Mouse (Mus musculus) layer of hippocampus, adult 2 months (tissue): ENCODE data around the gene Ano1. TPM values are rescaled to one million over a fixed set of nuclear protein-coding genes. Genes with fewer than 3 reads are reported as not detected.
A peak's percentile ranks its signal among the peaks of the same experiment; 100 is the strongest.

Source experiments
- DNase-seq, 2 experiments: peaks; one replicate each; pipeline ENCODE4 v3.0.0; 2022; ENCODE audit warnings: low spot score in 2 of 2
- H3K27ac ChIP-seq: fragments of 200-600 bp; 2 replicates; pipeline ENCODE4 v1.8.1; 2022
- H3K4me3 ChIP-seq: fragments of 200-600 bp; 2 replicates; pipeline ENCODE4 v1.8.1; 2022; ENCODE audit warnings: mild to moderate bottlenecking
- CTCF ChIP-seq: fragments of 200-600 bp; conservative IDR thresholded peaks from 2 replicates; pipeline ENCODE4 v1.8.1; 2022; ENCODE audit warnings: antibody characterized with exemption, mild to moderate bottlenecking, moderate library complexity
- total RNA-seq, 2 experiments: library from RNA; stranded (reverse); gene quantifications; 2 replicates each; pipeline ENCODE4 v1.2.3; 2021

The Ano1 gene
- total RNA-seq, 2 experiments from 2014 or later: 2.7 to 3.5 TPM

GRCm38 (mm10) chr7:144604291-144604690 is 147.5 kb downstream of the Ano1 start:
- TF ChIP-seq CTCF: no peak
- DNase-seq: no peak
- Histone ChIP-seq H3K27ac (no peak overlapping the region), H3K4me3 (no peak overlapping the region)

GRCm38 (mm10) chr7:144600333-144600900 is 151.4 kb downstream of the Ano1 start:
- Histone ChIP-seq H3K4me3 (no peak overlapping the region), H3K27ac (no peak overlapping the region)
- no peak for DNase-seq
- TF ChIP-seq CTCF: no peak

GRCm38 (mm10) chr7:144589508-144589907 is 162.3 kb downstream of the Ano1 start:
- DNase-seq: no peak
- TF ChIP-seq CTCF: peak; percentile 66
- Histone ChIP-seq H3K4me3 (no peak overlapping the region), H3K27ac (no peak overlapping the region)

GRCm38 (mm10) chr7:144587291-144587690 is 164.5 kb downstream of the Ano1 start:
- Histone ChIP-seq H3K27ac (no peak overlapping the region), H3K4me3 (no peak overlapping the region)
- peak; percentile 91 for TF ChIP-seq CTCF
- DNase-seq: peak; percentile 37 to 75

GRCm38 (mm10) chr7:144585648-144586047 is 166.1 kb downstream of the Ano1 start:
- peak; percentile 96 for TF ChIP-seq CTCF
- peak; percentile 45 to 78 for DNase-seq
- Histone ChIP-seq H3K27ac (no peak overlapping the region), H3K4me3 (no peak overlapping the region)

- H3K27ac ChIP-seq: no peak overlapping the region
- peak; percentile 70 for TF ChIP-seq CTCF
- DNase-seq: peak in 1 of 2 experiments; percentile 54
- no peak overlapping the region for H3K4me3 ChIP-seq
These were observed 168.2 kb downstream of the Ano1 start for GRCm38 (mm10) chr7:144583619-144584018.

- no peak for TF ChIP-seq CTCF
- Histone ChIP-seq H3K27ac (peak within 1 kb of the TSS; percentile 90), H3K4me3 (peak within 1 kb of the TSS; percentile 88)
- peak; percentile 91 to 96 for DNase-seq
These were observed 169.3 kb downstream of the Ano1 start, which contains the start of gene Fadd for GRCm38 (mm10) chr7:144582284-144582980. Fadd (minus strand) TSS chr7:144582463.

GRCm38 (mm10) chr7:144581559-144582283 is 170.1 kb downstream of the Ano1 start:
- Histone ChIP-seq H3K27ac (peak overlapping the region; percentile 90), H3K4me3 (peak overlapping the region; percentile 88)
- TF ChIP-seq CTCF: peak; percentile 76
- peak; percentile 35 to 40 for DNase-seq

- peak; percentile 46 to 49 for DNase-seq
- Histone ChIP-seq H3K4me3 (no peak overlapping the region), H3K27ac (peak overlapping the region; percentile 69)
- TF ChIP-seq CTCF: no peak
These were observed 173.9 kb downstream of the Ano1 start for GRCm38 (mm10) chr7:144577876-144578275.

GRCm38 (mm10) chr7:144572234-144572633 is 179.5 kb downstream of the Ano1 start:
- Histone ChIP-seq H3K27ac (no peak overlapping the region), H3K4me3 (no peak overlapping the region)
- no peak for TF ChIP-seq CTCF
- DNase-seq: no peak

- no peak for TF ChIP-seq CTCF
- no peak overlapping the region for H3K4me3 ChIP-seq
- DNase-seq: no peak
- H3K27ac ChIP-seq: no peak overlapping the region
These were observed 180.2 kb downstream of the Ano1 start for GRCm38 (mm10) chr7:144571598-144571997.

GRCm38 (mm10) chr7:144569428-144569827 is 182.3 kb downstream of the Ano1 start:
- Histone ChIP-seq H3K27ac (no peak overlapping the region), H3K4me3 (no peak overlapping the region)
- TF ChIP-seq CTCF: no peak
- DNase-seq: peak in 1 of 2 experiments; percentile 34

- H3K4me3 ChIP-seq: no peak overlapping the region
- TF ChIP-seq CTCF: no peak
- H3K27ac ChIP-seq: no peak overlapping the region
- DNase-seq: no peak
These were observed 183.7 kb downstream of the Ano1 start for GRCm38 (mm10) chr7:144568091-144568490.
